Mouse (Mus musculus) myocyte (in vitro differentiated cells): ENCODE data around the gene Galnt5.

Source experiments
- POLR2A ChIP-seq: IDR thresholded peaks from one replicate; pipeline ENCODE4 v1.6.1; 2011; ENCODE audit warnings: low read depth, mild to moderate bottlenecking, control low read depth, moderate library complexity; ENCODE audit not compliant: insufficient read length
- POLR2AphosphoS2 ChIP-seq: IDR thresholded peaks from one replicate; pipeline ENCODE4 v1.6.1; 2011; ENCODE audit warnings: low read depth, control low read depth; ENCODE audit not compliant: insufficient read length
- USF1 ChIP-seq: IDR thresholded peaks from one replicate; pipeline ENCODE4 v1.6.1; 2011; ENCODE audit warnings: low read depth, mild to moderate bottlenecking, control low read depth, moderate library complexity

- TF ChIP-seq POLR2AphosphoS2: no peak
- no peak for TF ChIP-seq POLR2A
- TF ChIP-seq USF1: no peak
Measured at GRCm38 (mm10) chr2:58036926-58037325, 39.2 kb downstream of the Galnt5 start.
